Mouse (Mus musculus) ES-Bruce4 (cell line): ENCODE measurements around the gene Csf2rb2. TPM values are rescaled to one million over a fixed set of nuclear protein-coding genes. Genes with fewer than 3 reads are reported as not detected.
"Not testable (repeated sequence)": the region's sequence is repeated elsewhere in the genome, so short reads cannot be mapped to it uniquely, and the experiment has no call there.

Experiments used
- H3K27ac ChIP-seq: 2 replicates; pipeline ENCODE4 v1.5.1; 2012; ENCODE audit warnings: low read length, inconsistent platforms; ENCODE audit not compliant: insufficient read depth
- H3K27me3 ChIP-seq: 2 replicates; pipeline ENCODE4 v1.6.1; 2012; ENCODE audit warnings: mild to moderate bottlenecking, low read length, inconsistent platforms; ENCODE audit not compliant: control insufficient read depth, poor library complexity, insufficient read depth, severe bottlenecking
- H3K36me3 ChIP-seq: 2 replicates; pipeline ENCODE4 v1.6.1; 2012; ENCODE audit warnings: inconsistent platforms, mild to moderate bottlenecking, low read length, moderate library complexity; ENCODE audit not compliant: control insufficient read depth, poor library complexity, insufficient read depth, severe bottlenecking
- H3K4me1 ChIP-seq: one replicate; pipeline ENCODE4 v1.8.1; 2011; ENCODE audit warnings: low read length; ENCODE audit not compliant: control insufficient read depth, insufficient read depth
- H3K4me3 ChIP-seq: 2 replicates; pipeline ENCODE4 v1.5.1; 2011; ENCODE audit warnings: low read depth, mild to moderate bottlenecking, low read length
- H3K9ac ChIP-seq: 2 replicates; pipeline ENCODE4 v1.6.1; 2012; ENCODE audit warnings: low read depth, mild to moderate bottlenecking, inconsistent platforms; ENCODE audit not compliant: poor library complexity, severe bottlenecking
- H3K9me3 ChIP-seq: replicated peaks from 2 replicates; pipeline ENCODE4 v1.6.1; 2012; ENCODE audit warnings: mild to moderate bottlenecking, low read length, inconsistent platforms; ENCODE audit not compliant: control insufficient read depth, poor library complexity, insufficient read depth, severe bottlenecking
- CTCF ChIP-seq: IDR thresholded peaks from one replicate; pipeline ENCODE4 v1.8.1; 2011; ENCODE audit warnings: low read depth, low read length
- EP300 ChIP-seq: IDR thresholded peaks from 2 replicates; pipeline ENCODE4 v1.6.1; 2011; ENCODE audit warnings: low read depth, low read length; ENCODE audit not compliant: insufficient read depth
- POLR2A ChIP-seq: IDR thresholded peaks from one replicate; pipeline ENCODE4 v1.8.1; 2011; ENCODE audit warnings: low read length; ENCODE audit not compliant: insufficient read depth
- polyA plus RNA-seq: library from polyadenylated mRNA; stranded (reverse); fragments of >200 nt; gene quantifications from 2 replicates; pipeline ENCODE4 v1.2.4, GENCODE M21; 2011; ENCODE audit warnings: low read depth; ENCODE audit not compliant: missing spikeins, insufficient read depth, insufficient read length

Csf2rb2 gene
- polyA plus RNA-seq, 1 experiment, result not detected

GRCm38 (mm10) chr15:78303665-78304233, 1.8 kb downstream of the Csf2rb2 start:
- Histone ChIP-seq H3K27me3 (no peaks in the 10 kb centered on the region; the same call in 1 of the 2 replicates), H3K4me1 (no peaks in the 10 kb centered on the region), H3K27ac (no peak overlapping the region), H3K9ac (no peak overlapping the region), H3K9me3 (no peaks in the 10 kb centered on the region), H3K4me3 (no peak overlapping the region), H3K36me3 (no peaks in the 10 kb centered on the region)
- TF ChIP-seq POLR2A (no peak), EP300 (no peak), CTCF (no peak)

DNA sequence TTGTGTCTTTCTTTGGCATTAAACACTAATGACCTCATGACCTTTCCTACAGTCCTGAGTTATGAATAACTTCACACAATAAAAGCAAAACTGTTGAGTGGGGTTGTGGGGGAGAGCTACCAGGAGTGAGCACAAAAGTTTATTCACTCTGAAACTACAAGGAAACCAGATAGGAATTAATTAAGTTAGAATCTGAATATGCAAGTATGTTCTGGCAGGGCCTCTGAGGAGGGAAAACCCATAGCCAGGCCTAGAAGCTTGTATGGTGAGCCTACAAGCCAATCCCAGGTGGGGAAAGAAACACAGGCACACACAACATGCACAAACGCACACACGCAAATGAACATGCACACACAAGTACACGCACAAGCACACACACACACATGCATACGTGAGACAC, 2.8 kb downstream of the Csf2rb2 start:
- Histone ChIP-seq H3K4me1 (no peaks in the 10 kb centered on the region), H3K9ac (no peak overlapping the region), H3K9me3 (no peaks in the 10 kb centered on the region), H3K27ac (no peak overlapping the region), H3K36me3 (no peaks in the 10 kb centered on the region), H3K4me3 (no peak overlapping the region), H3K27me3 (no peaks in the 10 kb centered on the region; the same call in 1 of the 2 replicates)
- TF ChIP-seq EP300, result no peak
- TF ChIP-seq CTCF, result no peak
- no peak for TF ChIP-seq POLR2A

GRCm38 (mm10) chr15:78300773-78301172, 4.7 kb downstream of the Csf2rb2 start:
- H3K4me3 ChIP-seq, result no peak overlapping the region
- H3K9ac ChIP-seq, result no peak overlapping the region
- TF ChIP-seq POLR2A, result no peak
- H3K27me3 ChIP-seq, result no peaks in the 10 kb centered on the region; the same call in 1 of the 2 replicates
- H3K27ac ChIP-seq, result no peak overlapping the region
- H3K9me3 ChIP-seq, result no peaks in the 10 kb centered on the region
- no peaks in the 10 kb centered on the region for H3K36me3 ChIP-seq
- no peaks in the 10 kb centered on the region for H3K4me1 ChIP-seq

DNA sequence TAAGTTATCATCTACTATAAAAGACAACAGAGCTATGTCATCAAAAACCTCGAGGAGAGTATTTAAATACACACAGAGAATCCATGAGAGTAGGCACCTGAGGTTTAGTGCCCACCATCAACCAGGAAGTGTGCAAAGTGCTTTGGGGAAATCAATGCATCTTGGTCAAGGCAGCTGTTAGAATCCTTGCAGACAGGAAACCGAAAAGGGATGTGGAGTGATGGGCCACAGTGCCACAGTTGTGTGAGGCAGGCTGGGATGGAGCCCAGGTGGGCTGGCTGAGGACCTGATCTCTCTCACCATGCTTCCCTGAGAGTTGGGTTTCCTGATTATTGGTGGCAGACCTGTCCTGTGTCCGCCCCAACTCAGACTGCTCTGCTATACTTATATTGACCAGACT, 5.9 kb downstream of the Csf2rb2 start:
- TF ChIP-seq EP300 (no peak), POLR2A (no peak), CTCF (no peak)
- no peak overlapping the region for H3K9ac ChIP-seq
- no peaks in the 10 kb centered on the region; the same call in 1 of the 2 replicates for H3K27me3 ChIP-seq
- no peaks in the 10 kb centered on the region for H3K36me3 ChIP-seq
- H3K4me3 ChIP-seq, result no peak overlapping the region
- H3K9me3 ChIP-seq, result no peaks in the 10 kb centered on the region
- no peak overlapping the region for H3K27ac ChIP-seq
- no peaks in the 10 kb centered on the region for H3K4me1 ChIP-seq

GRCm38 (mm10) chr15:78298558-78298957, 7.0 kb downstream of the Csf2rb2 start:
- Histone ChIP-seq H3K27ac (no peak overlapping the region), H3K9ac (no peak overlapping the region)
- TF ChIP-seq POLR2A (no peak), EP300 (no peak), CTCF (no peak)

GRCm38 (mm10) chr15:78293716-78294115, 11.8 kb downstream of the Csf2rb2 start:
- TF ChIP-seq CTCF, result no peak
- TF ChIP-seq POLR2A, result no peak
- TF ChIP-seq EP300, result no peak
- H3K4me3 ChIP-seq, result no peak overlapping the region
- H3K9me3 ChIP-seq, result no peaks in the 10 kb centered on the region
- H3K4me1 ChIP-seq, result no peaks in the 10 kb centered on the region
- H3K36me3 ChIP-seq, result no peaks in the 10 kb centered on the region
- no peaks in the 10 kb centered on the region for H3K27me3 ChIP-seq
- no peak overlapping the region for H3K9ac ChIP-seq
- no peak overlapping the region for H3K27ac ChIP-seq

More at GRCm38 (mm10) chr15:78298558-78298957, 7.0 kb downstream of the Csf2rb2 start:
- H3K27me3 ChIP-seq, result no peaks in the 10 kb centered on the region
- H3K36me3 ChIP-seq, result no peaks in the 10 kb centered on the region
- no peaks in the 10 kb centered on the region for H3K4me1 ChIP-seq
- no peak overlapping the region for H3K4me3 ChIP-seq
- H3K9me3 ChIP-seq, result no peaks in the 10 kb centered on the region

DNA sequence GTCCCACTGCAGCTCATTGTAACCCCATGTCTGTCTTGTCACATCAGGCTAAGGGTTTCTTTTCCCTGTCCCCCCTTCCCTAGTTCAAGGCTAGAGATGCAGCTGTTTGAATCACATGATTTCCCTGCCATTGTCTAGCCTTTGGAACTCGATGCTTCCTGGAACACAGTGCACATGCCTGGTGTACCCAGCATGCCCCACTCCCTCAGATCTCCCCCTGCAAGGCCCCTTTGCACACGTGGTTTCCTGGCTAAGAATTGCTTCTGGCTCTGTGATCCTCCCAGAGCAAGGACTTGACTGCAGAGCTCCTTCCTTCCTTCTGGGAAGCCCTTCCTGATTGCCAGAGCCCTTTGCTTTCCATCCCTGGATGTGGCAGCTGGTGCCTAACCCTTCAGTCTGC, 12.3 kb downstream of the Csf2rb2 start:
- H3K4me1 ChIP-seq, H3K9me3 ChIP-seq, H3K36me3 ChIP-seq, H3K27me3 ChIP-seq, H3K9ac ChIP-seq, H3K4me3 ChIP-seq, H3K27ac ChIP-seq: not testable (repeated sequence)

GRCm38 (mm10) chr15:78289775-78290174, 15.7 kb downstream of the Csf2rb2 start:
- H3K4me3 ChIP-seq, H3K9me3 ChIP-seq, H3K27ac ChIP-seq, H3K9ac ChIP-seq, H3K27me3 ChIP-seq, H3K36me3 ChIP-seq, H3K4me1 ChIP-seq: not testable (repeated sequence)
